ENCODE assay signal across 8 mouse cellular contexts in genomic region chr7:139390926-139391325, GRCm38 (mm10). TPM values are rescaled to one million over a fixed set of nuclear protein-coding genes. Genes with fewer than 3 reads are reported as not detected.
A peak's percentile ranks its signal among the peaks of the same experiment; 100 is the strongest.
DNase-seq lines count a peak whose midpoint lies in the region; ATAC-seq and TF ChIP-seq lines count a peak whose summit lies in the region.

No protein-coding gene starts in this region.

- no peak for DNase-seq in heart, adult 8-10 months (ENCODE audit: low spot score)
- no peak for DNase-seq in midbrain, embryonic 10.5 days (ENCODE audit: low spot score)
- DNase-seq in stomach, postnatal 0 days (ENCODE audit: low spot score), result no peak

- H3K4me3 ChIP-seq in heart, embryonic 12.5 days, result peak overlapping the region; percentile 90
- H3K4me3 ChIP-seq in midbrain, embryonic 10.5 days, result peak overlapping the region; percentile 81; the same call in 1 of the 2 replicates
- H3K4me3 ChIP-seq in midbrain, embryonic 15.5 days, result no peak overlapping the region
- H3K4me3 ChIP-seq in intestine, postnatal 0 days (ENCODE audit: low read depth, low read length), result peak overlapping the region; percentile 77
- H3K4me3 ChIP-seq in stomach, postnatal 0 days (ENCODE audit: low read depth, low read length), result peak overlapping the region; percentile 96; the same call in 1 of the 2 replicates

- no peaks in the 10 kb centered on the region for H3K27me3 ChIP-seq in heart, embryonic 12.5 days (replicated peaks)
- H3K27me3 ChIP-seq in midbrain, embryonic 10.5 days (ENCODE audit: low read depth, poor library complexity, severe bottlenecking), result no peaks in the 10 kb centered on the region
- no peaks in the 10 kb centered on the region for H3K27me3 ChIP-seq in midbrain, embryonic 15.5 days (replicated peaks)
- H3K27me3 ChIP-seq in intestine, postnatal 0 days (replicated peaks; ENCODE audit: control insufficient read depth, insufficient read depth, low read length), result no peaks in the 10 kb centered on the region
- H3K27me3 ChIP-seq in stomach, postnatal 0 days (ENCODE audit: control insufficient read depth, insufficient read depth, low read length), result no peaks in the 10 kb centered on the region

- peak overlapping the region; percentile 99 for H3K9ac ChIP-seq in heart, embryonic 12.5 days
- H3K9ac ChIP-seq in midbrain, embryonic 15.5 days, result no peak overlapping the region
- H3K9ac ChIP-seq in intestine, postnatal 0 days (ENCODE audit: low read depth, low read length), result no peak overlapping the region
- H3K9ac ChIP-seq in stomach, postnatal 0 days (ENCODE audit: low read length), result peak overlapping the region; percentile 99

- no peaks in the 10 kb centered on the region for H3K9me3 ChIP-seq in heart, embryonic 12.5 days (replicated peaks)
- no peaks in the 10 kb centered on the region for H3K9me3 ChIP-seq in midbrain, embryonic 10.5 days (replicated peaks)
- no peaks in the 10 kb centered on the region for H3K9me3 ChIP-seq in midbrain, embryonic 15.5 days
- no peaks in the 10 kb centered on the region for H3K9me3 ChIP-seq in intestine, postnatal 0 days (ENCODE audit: control insufficient read depth)
- H3K9me3 ChIP-seq in stomach, postnatal 0 days (ENCODE audit: control insufficient read depth, low read length), result no peaks in the 10 kb centered on the region

- H3K4me2 ChIP-seq in heart, embryonic 12.5 days, result peak overlapping the region; percentile 75
- no peak overlapping the region for H3K4me2 ChIP-seq in midbrain, embryonic 15.5 days
- peak overlapping the region; percentile 93 for H3K4me2 ChIP-seq in intestine, postnatal 0 days (replicated peaks; ENCODE audit: low read depth)
- H3K4me2 ChIP-seq in stomach, postnatal 0 days (replicated peaks; ENCODE audit: low read depth), result peak overlapping the region; percentile 82

- ATAC-seq in heart, embryonic 12.5 days (ENCODE audit: insufficient number of reproducible peaks, low FRiP score), result no peak
- no peak for ATAC-seq in midbrain, embryonic 15.5 days (replicated peaks)
- ATAC-seq in intestine, postnatal 0 days, result no peak
- ATAC-seq in stomach, postnatal 0 days (ENCODE audit: low FRiP score, low TSS enrichment), result no peak
- ATAC-seq in granulocyte monocyte progenitor cell, adult 5-6 weeks (replicated peaks; ENCODE audit: poor library complexity, severe bottlenecking), result no peak
- ATAC-seq in megakaryocyte progenitor cell, adult 5-6 weeks (replicated peaks; ENCODE audit: poor library complexity), result no peak

- peak overlapping the region; percentile 90; the same call in 1 of the 2 replicates for H3K27ac ChIP-seq in heart, embryonic 12.5 days (ENCODE audit: poor library complexity, severe bottlenecking)
- no peak overlapping the region for H3K27ac ChIP-seq in midbrain, embryonic 10.5 days (replicated peaks)
- no peak overlapping the region for H3K27ac ChIP-seq in midbrain, embryonic 15.5 days
- no peak overlapping the region for H3K27ac ChIP-seq in intestine, postnatal 0 days (ENCODE audit: low read depth, low read length)
- H3K27ac ChIP-seq in stomach, postnatal 0 days (replicated peaks), result peak overlapping the region; percentile 61

- peaks cover 5% of the 10 kb centered on the region; the same call in 1 of the 2 replicates for H3K36me3 ChIP-seq in heart, embryonic 12.5 days
- H3K36me3 ChIP-seq in midbrain, embryonic 10.5 days, result no peaks in the 10 kb centered on the region
- H3K36me3 ChIP-seq in midbrain, embryonic 15.5 days (replicated peaks), result no peaks in the 10 kb centered on the region
- no peaks in the 10 kb centered on the region for H3K36me3 ChIP-seq in intestine, postnatal 0 days (ENCODE audit: control insufficient read depth, insufficient read depth)
- H3K36me3 ChIP-seq in stomach, postnatal 0 days (ENCODE audit: control insufficient read depth, insufficient read depth, low read length), result no peaks in the 10 kb centered on the region

- H3K4me1 ChIP-seq in heart, embryonic 12.5 days (replicated peaks), result peaks cover 69% of the 10 kb centered on the region
- H3K4me1 ChIP-seq in midbrain, embryonic 10.5 days, result peaks cover 44% of the 10 kb centered on the region
- H3K4me1 ChIP-seq in midbrain, embryonic 15.5 days, result peaks cover 29% of the 10 kb centered on the region
- H3K4me1 ChIP-seq in intestine, postnatal 0 days (replicated peaks; ENCODE audit: control insufficient read depth, insufficient read depth, low read length), result peaks cover 6% of the 10 kb centered on the region; the same call in 1 of the 2 replicates
- H3K4me1 ChIP-seq in stomach, postnatal 0 days (replicated peaks; ENCODE audit: control insufficient read depth, insufficient read depth), result peaks cover 22% of the 10 kb centered on the region

- WGBS in heart, embryonic 12.5 days, result 70% methylated on average over 9 of the region's 9 CpGs
- 89% methylated on average over 9 of the region's 9 CpGs for WGBS in midbrain, embryonic 10.5 days
- 84% methylated on average over 9 of the region's 9 CpGs for WGBS in midbrain, embryonic 15.5 days
- 76% methylated on average over 9 of the region's 9 CpGs for WGBS in intestine, postnatal 0 days
- 63% methylated on average over 9 of the region's 9 CpGs for WGBS in stomach, postnatal 0 days

- TF ChIP-seq EP300 in stomach, postnatal 0 days (optimal IDR thresholded peaks at IDR 0.05), result no peak

- TF ChIP-seq CTCF in intestine, postnatal 0 days (IDR thresholded peaks at IDR 0.05; ENCODE audit: low read depth), result no peak
- no peak for TF ChIP-seq CTCF in stomach, postnatal 0 days (IDR thresholded peaks at IDR 0.05; ENCODE audit: low read depth)

RNA-seq across cellular contexts. Expression of gene Inpp5a, which starts 2.0 kb away (rescaled TPM):
- polyA plus RNA-seq in heart, embryonic 12.5 days (2016; fragmentation: Nextera tagmentation; extraction: Ambion mirVana), result 96.3 and 104 TPM in 2 replicates
- 100 to 1,000 TPM; 291 to 307 (median 299) TPM for total RNA-seq in heart, adult 8-10 months (2022)
- 17.3 and 19.2 TPM in 2 replicates for polyA plus RNA-seq in midbrain, embryonic 10.5 days (2016; fragmentation: Nextera tagmentation; extraction: Ambion mirVana)
- polyA plus RNA-seq in midbrain, embryonic 15.5 days (2015; fragmentation: Nextera tagmentation; extraction: Ambion mirVana), result 17.7 and 19.2 TPM in 2 replicates
- 29.1 and 32.9 TPM in 2 replicates for polyA plus RNA-seq in intestine, postnatal 0 days (2015; fragmentation: Nextera tagmentation; extraction: Ambion mirVana)
- 25.4 and 27.6 TPM in 2 replicates for polyA plus RNA-seq in stomach, postnatal 0 days (2015; fragmentation: Nextera tagmentation; extraction: Ambion mirVana)
- total RNA-seq in granulocyte monocyte progenitor cell, adult 5-6 weeks (2014; fragmentation: Nextera tagmentation), result 7.9 and 10.2 TPM in 2 replicates
- total RNA-seq in granulocyte monocyte progenitor cell, adult 5-6 weeks (2017), result 5.5 and 11.6 TPM in 2 replicates
- total RNA-seq in megakaryocyte progenitor cell, adult 5-6 weeks (2015), result 8.5 and 9.9 TPM in 2 replicates
- 4.9 and 11.2 TPM in 2 replicates for total RNA-seq in megakaryocyte progenitor cell, adult 5-6 weeks (2017)

Comparison
In these comparisons a context has a peak if more than half of its experiments do, and no peak if none do; other contexts are left out.
1. H3K27ac ChIP-seq: peak in heart, embryonic 12.5 days (single experiment) and stomach, postnatal 0 days (single experiment); none in midbrain, embryonic 10.5 days (single experiment), midbrain, embryonic 15.5 days (single experiment) and intestine, postnatal 0 days (single experiment).
2. H3K9ac ChIP-seq: peak in heart, embryonic 12.5 days (single experiment) and stomach, postnatal 0 days (single experiment); none in midbrain, embryonic 15.5 days (single experiment) and intestine, postnatal 0 days (single experiment).